Mouse (Mus musculus): ENCODE measurements at regions not wholly inside any gene's neighbourhood (a gene's known extent, or its start where the extent isn't known, plus 50 kb on each side); places are given as distances from the start of the nearest gene placed in this dataset.

DNA sequence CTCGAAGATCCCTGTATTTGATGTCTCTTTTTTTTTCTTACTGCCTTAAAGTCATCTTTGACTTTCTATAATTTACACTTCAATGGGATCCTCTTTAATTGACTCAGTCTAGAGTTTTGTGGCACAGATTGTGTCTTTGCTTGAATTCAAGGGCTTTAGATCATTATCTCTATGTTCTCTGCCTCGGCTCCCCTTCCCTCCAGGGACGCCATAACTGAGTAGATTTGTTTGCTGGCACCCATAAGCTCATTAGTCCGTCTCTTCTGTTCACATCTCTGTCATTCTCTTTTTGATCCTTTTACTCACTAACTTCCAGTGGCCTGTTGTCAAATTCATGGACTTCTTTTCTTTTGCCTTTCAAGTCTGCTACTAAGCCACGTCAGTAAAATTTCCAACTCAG lies 299.0 kb upstream of the 1700056E22Rik start:
- DNase-seq (ENCODE audit: low read depth, low spot score), result no peak
- Histone ChIP-seq H3K36me3 (ENCODE audit: control insufficient read depth in 1 of 2, insufficient read depth in 2 of 2, low read length in 2 of 2) (no peaks in the 10 kb centered on the region), H3K4me3 (ENCODE audit: control insufficient read depth in 1 of 2, insufficient read depth in 1 of 2, low read depth in 2 of 2, low read length in 2 of 2) (no peak overlapping the region), H3K79me2 (ENCODE audit: control insufficient read depth, insufficient read depth, low read length, poor library complexity) (no peaks in the 10 kb centered on the region), H3K4me1 (ENCODE audit: control insufficient read depth in 1 of 2, insufficient read depth in 2 of 2, low read length in 2 of 2) (no peaks in the 10 kb centered on the region), H3K9me3 (replicated peaks; ENCODE audit: insufficient read depth, low read length) (no peaks in the 10 kb centered on the region), H3K9ac (ENCODE audit: control insufficient read depth, low read depth, low read length, poor library complexity, severe bottlenecking) (no peak overlapping the region), H3K27ac (ENCODE audit: control insufficient read depth, low read depth, low read length) (no peak overlapping the region), H3K27me3 (ENCODE audit: control insufficient read depth in 1 of 2, insufficient read depth in 2 of 2, low read length in 2 of 2) (no peaks in the 10 kb centered on the region)
- TF ChIP-seq TCF12 (IDR thresholded peaks at IDR 0.05; ENCODE audit: low read depth, low read length), result no peak
- TF ChIP-seq MXI1 (IDR thresholded peaks at IDR 0.05; ENCODE audit: low read depth, low read length), result no peak
- no peak for TF ChIP-seq ZNF384 (IDR thresholded peaks at IDR 0.05; ENCODE audit: low read depth, low read length)
- TF ChIP-seq MEF2A (IDR thresholded peaks at IDR 0.05; ENCODE audit: extremely low read depth, insufficient replicate concordance, low read depth, low read length, poor library complexity, severe bottlenecking), result no peak
- TF ChIP-seq TAL1 (IDR thresholded peaks at IDR 0.05; ENCODE audit: low read length), result no peak
- no peak for TF ChIP-seq NELFE (IDR thresholded peaks at IDR 0.05; ENCODE audit: low read depth, low read length)
- TF ChIP-seq ETS1 (IDR thresholded peaks at IDR 0.05; ENCODE audit: low read depth, low read length), result no peak
- no peak for TF ChIP-seq MAZ (IDR thresholded peaks at IDR 0.05; ENCODE audit: low read depth, low read length)
- no peak for TF ChIP-seq SMC3 (IDR thresholded peaks at IDR 0.05; ENCODE audit: low read depth, low read length)
- TF ChIP-seq UBTF (IDR thresholded peaks at IDR 0.05; ENCODE audit: borderline replicate concordance, insufficient read depth, low read depth, low read length), result no peak
- no peak for TF ChIP-seq NRF1 (IDR thresholded peaks at IDR 0.05; ENCODE audit: insufficient read depth, low read depth, low read length, poor library complexity, severe bottlenecking)
- no peak for TF ChIP-seq GATA1 (IDR thresholded peaks at IDR 0.05; ENCODE audit: low read depth, low read length)
- TF ChIP-seq ZMIZ1 (IDR thresholded peaks at IDR 0.05; ENCODE audit: low read depth, low read length), result no peak
- no peak for TF ChIP-seq MAFK (IDR thresholded peaks at IDR 0.05; ENCODE audit: borderline replicate concordance, low read depth, low read length)
- no peak for TF ChIP-seq SIN3A (IDR thresholded peaks at IDR 0.05; ENCODE audit: low read length)
- no peak for TF ChIP-seq CTCF (IDR thresholded peaks at IDR 0.05 in 2 of 3, conservative IDR thresholded peaks at IDR 0.05 in 1 of 3; ENCODE audit: control insufficient read depth in 1 of 3, insufficient read depth in 1 of 3, low read depth in 2 of 3, low read length in 3 of 3, poor library complexity in 1 of 3, severe bottlenecking in 1 of 3)
- TF ChIP-seq ELF1 (IDR thresholded peaks at IDR 0.05; ENCODE audit: low read depth, low read length), result no peak

- H3K4me3 ChIP-seq (ENCODE audit: control insufficient read depth in 1 of 2, insufficient read depth in 1 of 2, low read depth in 2 of 2, low read length in 2 of 2), result no peak overlapping the region
- no peak overlapping the region for H3K27ac ChIP-seq (ENCODE audit: control insufficient read depth, low read depth, low read length)
- H3K4me1 ChIP-seq (ENCODE audit: control insufficient read depth in 1 of 2, insufficient read depth in 2 of 2, low read length in 2 of 2), result no peaks in the 10 kb centered on the region
- no peaks in the 10 kb centered on the region for H3K9me3 ChIP-seq (replicated peaks; ENCODE audit: insufficient read depth, low read length)
- no peak overlapping the region for H3K9ac ChIP-seq (ENCODE audit: control insufficient read depth, low read depth, low read length, poor library complexity, severe bottlenecking)
- no peaks in the 10 kb centered on the region for H3K79me2 ChIP-seq (ENCODE audit: control insufficient read depth, insufficient read depth, low read length, poor library complexity)
- TF ChIP-seq TCF12 (IDR thresholded peaks at IDR 0.05; ENCODE audit: low read depth, low read length), result no peak
- no peak for TF ChIP-seq MAZ (IDR thresholded peaks at IDR 0.05; ENCODE audit: low read depth, low read length)
- TF ChIP-seq MAFK (IDR thresholded peaks at IDR 0.05; ENCODE audit: borderline replicate concordance, low read depth, low read length), result no peak
- TF ChIP-seq USF1 (IDR thresholded peaks at IDR 0.05; ENCODE audit: low read depth, low read length), result no peak
- TF ChIP-seq NRF1 (IDR thresholded peaks at IDR 0.05; ENCODE audit: insufficient read depth, low read depth, low read length, poor library complexity, severe bottlenecking), result no peak
- TF ChIP-seq TBP (IDR thresholded peaks at IDR 0.05; ENCODE audit: low read depth, low read length), result no peak
- TF ChIP-seq RCOR1 (IDR thresholded peaks at IDR 0.05; ENCODE audit: low read depth, low read length), result no peak
- no peak for TF ChIP-seq ZKSCAN1 (IDR thresholded peaks at IDR 0.05; ENCODE audit: low read depth, low read length)
- no peak for TF ChIP-seq MYB (IDR thresholded peaks at IDR 0.05; ENCODE audit: low read depth, low read length)
- TF ChIP-seq POLR2AphosphoS2 (IDR thresholded peaks at IDR 0.05; ENCODE audit: low read length), result no peak
- TF ChIP-seq NELFE (IDR thresholded peaks at IDR 0.05; ENCODE audit: low read depth, low read length), result no peak
- TF ChIP-seq HCFC1 (IDR thresholded peaks at IDR 0.05; ENCODE audit: low read depth, low read length), result no peak
- TF ChIP-seq MAX (IDR thresholded peaks at IDR 0.05; ENCODE audit: low read length), result no peak
- no peak for TF ChIP-seq MEF2A (IDR thresholded peaks at IDR 0.05; ENCODE audit: extremely low read depth, insufficient replicate concordance, low read depth, low read length, poor library complexity, severe bottlenecking)
- H3K36me3 ChIP-seq (ENCODE audit: control insufficient read depth in 1 of 2, insufficient read depth in 2 of 2, low read length in 2 of 2), result no peaks in the 10 kb centered on the region
- no peaks in the 10 kb centered on the region for H3K27me3 ChIP-seq (ENCODE audit: control insufficient read depth in 1 of 2, insufficient read depth in 2 of 2, low read length in 2 of 2)
- DNase-seq (ENCODE audit: low read depth, low spot score), result no peak
Observed at GRCm38 (mm10) chr1:184330516-184331350, 296.6 kb upstream of the 1700056E22Rik start.

All from MEL (cell line).